8 mouse cellular contexts compared by ENCODE assay signal in genomic region chrX:20950191-20950880, GRCm38 (mm10). TPM values are rescaled to one million over a fixed set of nuclear protein-coding genes. Genes with fewer than 3 reads are reported as not detected.
DNase-seq lines count a peak whose midpoint lies in the region; ATAC-seq and TF ChIP-seq lines count a peak whose summit lies in the region.

TSS of gene Elk1 (minus strand) at chrX:20950608.

- no peaks in the 10 kb centered on the region for H3K9me3 ChIP-seq in hindbrain, embryonic 10.5 days
- no peaks in the 10 kb centered on the region for H3K9me3 ChIP-seq in lung, postnatal 0 days (ENCODE audit: low read length)

- peak within 1 kb of the TSS; percentile 52 for H3K4me2 ChIP-seq in lung, postnatal 0 days (replicated peaks; ENCODE audit: low read depth, low read length)

- TF ChIP-seq CTCF in lung, postnatal 0 days (IDR thresholded peaks at IDR 0.05) = no peak

- DNase-seq in MEL-GATA-1-ER (ENCODE audit: extremely low read depth, low read depth) = peak; percentile 98
- DNase-seq in cerebellum, adult 8-10 months = peak; percentile 78
- peak; percentile 88 for DNase-seq in hindbrain, embryonic 10.5 days (ENCODE audit: low spot score)
- DNase-seq in layer of hippocampus, adult 9-11 months = peak; percentile 94
- DNase-seq in lung, postnatal 0 days (ENCODE audit: low spot score) = peak; percentile 96
- peak; percentile 58 for DNase-seq in ovary, postnatal 14 days (ENCODE audit: low spot score)
- peak; percentile 82 for DNase-seq in thymus, postnatal 14 days

- H3K4me1 ChIP-seq in hindbrain, embryonic 10.5 days (replicated peaks) = peaks cover 6% of the 10 kb centered on the region
- no peaks in the 10 kb centered on the region for H3K4me1 ChIP-seq in lung, postnatal 0 days (ENCODE audit: insufficient read depth, low read depth, low read length)

- 17% methylated on average over 30 of the region's 30 CpGs for WGBS in hindbrain, embryonic 10.5 days
- WGBS in lung, postnatal 0 days = 10% methylated on average over 29 of the region's 30 CpGs

- TF ChIP-seq EP300 in lung, postnatal 0 days (IDR thresholded peaks at IDR 0.05) = no peak

- no peaks in the 10 kb centered on the region for H3K36me3 ChIP-seq in hindbrain, embryonic 10.5 days
- no peaks in the 10 kb centered on the region for H3K36me3 ChIP-seq in lung, postnatal 0 days (ENCODE audit: insufficient read depth, low read length)

- H3K9ac ChIP-seq in lung, postnatal 0 days (replicated peaks; ENCODE audit: low read depth) = peak within 1 kb of the TSS; percentile 46; the same call in 1 of the 2 replicates

- ATAC-seq in frontal cortex, adult (ENCODE audit: low TSS enrichment) = peak; percentile 94
- ATAC-seq in lung, postnatal 0 days = peak; percentile 98

- H3K27ac ChIP-seq in hindbrain, embryonic 10.5 days = peak within 1 kb of the TSS; percentile 87
- peak within 1 kb of the TSS; percentile 43; the same call in 1 of the 2 replicates for H3K27ac ChIP-seq in lung, postnatal 0 days (ENCODE audit: low read length)

- H3K4me3 ChIP-seq in hindbrain, embryonic 10.5 days = peak within 1 kb of the TSS; percentile 65
- H3K4me3 ChIP-seq in lung, postnatal 0 days (ENCODE audit: low read depth, low read length) = peak within 1 kb of the TSS; percentile 60

- H3K27me3 ChIP-seq in hindbrain, embryonic 10.5 days (ENCODE audit: insufficient read depth, poor library complexity, severe bottlenecking) = no peaks in the 10 kb centered on the region
- H3K27me3 ChIP-seq in lung, postnatal 0 days (replicated peaks; ENCODE audit: insufficient read depth, low read length) = no peaks in the 10 kb centered on the region

RNA-seq across cellular contexts. Expression of gene Elk1, which starts in this region (rescaled TPM):
- 11.1 and 12.4 TPM in 2 replicates for polyA plus RNA-seq in hindbrain, embryonic 10.5 days (2016; fragmentation: Nextera tagmentation; extraction: Ambion mirVana)
- polyA plus RNA-seq in lung, postnatal 0 days (2015; fragmentation: Nextera tagmentation; extraction: Ambion mirVana) = 5.2 and 5.7 TPM in 2 replicates

Comparison
In these comparisons a context has a peak if more than half of its experiments do, and no peak if none do; other contexts are left out.
1. Peak in every context shown above with its lines: DNase-seq, ATAC-seq, H3K4me3 ChIP-seq and H3K27ac ChIP-seq.